Mouse (Mus musculus) kidney, adult 2 months (tissue): ENCODE measurements around the gene Coq2.

Source experiments
- CTCF ChIP-seq: fragments of 200-500 bp; conservative IDR thresholded peaks from 2 replicates; pipeline ENCODE4 v1.5.1; 2011; ENCODE audit warnings: low read depth, mild to moderate bottlenecking, control low read depth, low read length, moderate library complexity, mixed read lengths; ENCODE audit not compliant: insufficient read depth, insufficient read length
- POLR2A ChIP-seq: fragments of 200-500 bp; IDR thresholded peaks from one replicate; pipeline ENCODE4 v1.6.1; 2011; ENCODE audit warnings: low read depth, low read length, control low read depth

DNA sequence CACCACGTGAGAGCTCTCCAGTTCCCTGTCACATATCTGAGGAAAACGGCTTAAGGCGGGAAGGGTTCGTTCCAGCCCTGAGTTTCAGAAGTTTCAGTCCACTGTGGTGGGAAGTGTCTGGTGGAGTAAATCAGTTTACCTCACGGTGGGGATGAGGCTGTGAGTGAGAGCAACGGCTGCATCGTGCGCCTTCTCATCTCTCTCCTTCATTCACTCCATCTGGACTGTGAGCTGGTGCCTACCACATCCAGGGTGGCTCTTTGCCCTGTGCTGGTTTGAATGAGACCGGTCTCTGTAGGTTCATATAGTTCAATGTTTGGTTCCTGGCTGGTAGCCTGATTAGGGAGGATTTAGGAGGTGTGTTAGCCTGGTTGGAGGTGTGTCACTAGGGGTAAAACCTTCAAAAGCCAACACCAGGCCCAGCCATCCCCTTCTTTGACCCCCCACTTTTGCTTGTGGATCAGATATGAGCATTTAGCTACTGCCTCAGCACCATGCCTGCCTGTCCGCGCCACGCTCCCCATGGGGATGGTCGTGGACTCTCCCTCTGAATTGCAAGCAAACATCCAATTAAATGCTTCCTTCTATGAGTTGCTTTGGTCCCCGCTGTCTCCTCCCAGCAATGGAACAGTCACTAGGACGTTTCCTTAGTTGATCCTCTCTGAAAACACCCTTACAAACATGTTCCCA is 55.2 kb downstream of the Coq2 start:
- TF ChIP-seq CTCF (no peak), POLR2A (no peak)
